Mouse (Mus musculus) ES-CJ7 (cell line): ENCODE measurements at regions not wholly inside any gene's neighbourhood (a gene's known extent, or its start where the extent isn't known, plus 50 kb on each side); places are given as distances from the start of the nearest gene placed in this dataset.

Experiments
- DNase-seq: peaks from one replicate; pipeline ENCODE4 v3.0.0; 2011; ENCODE audit warnings: low read depth, low spot score

- DNase-seq: no peak
Measured at GRCm38 (mm10) chr13:84878178-84878849, 310.9 kb upstream of the Ccnh start.

- DNase-seq: no peak
Measured at GRCm38 (mm10) chr13:84905347-84905981, 283.7 kb upstream of the Ccnh start.

GRCm38 (mm10) chr13:84905994-84906393 lies 283.2 kb upstream of the Ccnh start:
- no peak for DNase-seq

DNA sequence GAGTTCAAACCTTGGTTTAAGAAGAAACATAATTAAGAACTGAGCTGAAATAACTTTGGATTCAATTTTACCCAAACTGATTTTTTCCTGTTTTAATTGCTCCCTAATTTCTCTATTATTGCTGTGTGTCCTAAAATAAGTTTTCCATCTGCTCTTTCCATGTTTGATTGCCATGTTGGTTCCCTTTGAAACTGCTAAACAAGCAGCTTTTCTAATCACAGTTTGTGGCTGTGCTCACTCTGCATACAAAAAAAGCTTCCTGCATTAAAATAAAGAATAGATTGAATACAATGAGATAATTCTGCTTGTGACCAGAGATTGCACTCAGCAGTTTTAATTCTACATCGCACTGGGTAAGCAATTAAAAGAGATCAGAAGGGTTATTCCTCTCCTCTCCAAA lies 257.9 kb upstream of the Ccnh start:
- no peak for DNase-seq

DNA sequence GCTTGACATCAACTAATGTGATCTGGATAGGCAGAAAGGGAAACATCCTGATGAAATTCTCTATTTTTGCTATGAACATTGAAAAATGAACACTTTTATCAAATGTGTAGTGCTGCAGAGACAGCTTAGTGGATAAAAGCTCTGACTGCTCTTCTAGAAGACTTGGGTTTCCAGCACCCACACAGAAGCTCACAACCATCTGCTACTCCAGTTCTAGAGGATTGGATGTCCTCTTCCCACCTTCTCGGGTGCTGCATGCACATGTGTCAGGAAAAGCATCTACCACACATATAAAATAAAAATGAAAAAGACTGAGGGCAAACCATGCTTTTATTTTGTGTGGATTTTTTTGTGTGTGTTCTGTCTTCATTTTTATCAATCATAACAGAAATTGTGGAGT lies 253.6 kb upstream of the Ccnh start:
- no peak for DNase-seq

DNA sequence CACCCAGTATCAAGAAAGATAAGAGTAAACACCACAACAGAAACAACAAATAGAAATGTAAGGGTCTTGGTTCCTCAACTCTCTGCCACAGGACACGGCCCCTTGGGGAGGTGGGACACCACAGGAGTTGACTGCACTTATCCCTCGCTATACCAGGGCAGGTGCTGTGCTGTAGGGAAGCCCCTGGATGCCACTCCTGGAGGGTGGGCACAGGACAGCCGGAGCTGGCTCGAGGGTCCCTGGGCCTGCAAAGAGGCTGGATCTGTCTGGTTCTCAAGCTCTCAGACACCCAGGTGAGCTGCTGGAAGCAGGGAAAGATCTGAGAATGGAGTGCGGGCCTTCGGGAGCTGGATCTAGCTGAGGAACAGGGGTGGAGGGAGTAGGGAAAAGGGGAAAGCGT lies 249.5 kb upstream of the Ccnh start:
- DNase-seq: no peak

DNA sequence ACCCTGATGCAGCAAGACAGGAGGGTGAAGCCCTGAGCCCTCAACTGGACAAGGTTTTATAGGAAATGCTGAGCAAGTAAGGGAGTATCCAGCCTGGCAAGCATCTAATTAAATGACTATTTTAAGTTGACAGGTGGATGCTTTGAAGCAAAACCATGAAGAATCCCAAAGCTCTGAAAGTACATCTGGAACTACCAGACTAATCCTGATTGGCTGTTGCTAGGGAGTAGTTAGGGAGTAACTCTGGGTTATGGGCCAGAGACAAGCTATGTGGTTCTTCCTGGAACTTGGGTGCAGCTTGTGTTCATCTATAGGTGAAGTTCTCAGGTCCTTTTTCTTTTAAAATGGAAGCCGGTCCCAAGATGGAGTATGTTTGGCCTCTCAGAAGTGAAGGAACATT lies 248.3 kb upstream of the Ccnh start:
- no peak for DNase-seq

DNA sequence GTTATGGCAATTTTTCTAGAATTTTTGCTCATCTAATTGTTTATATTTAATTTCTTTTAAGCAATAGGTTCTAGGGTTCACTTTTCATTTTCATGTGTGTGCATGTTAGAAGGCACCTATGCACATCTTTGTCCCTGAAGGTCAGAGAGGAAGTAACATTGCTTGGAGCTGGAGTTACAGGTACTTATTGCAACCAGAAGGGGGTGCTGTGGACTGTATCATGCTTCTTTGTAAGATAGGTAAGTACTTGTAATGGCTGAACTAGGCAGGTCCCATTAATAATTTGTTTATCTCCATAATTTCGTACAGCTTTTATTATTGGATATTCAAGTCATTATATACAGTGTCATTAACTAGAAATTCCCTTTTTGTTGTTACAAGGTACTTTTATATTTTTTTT lies 238.3 kb upstream of the Ccnh start:
- peak; percentile 88 for DNase-seq

- DNase-seq: no peak
Measured at GRCm38 (mm10) chr13:84953161-84953560, 236.0 kb upstream of the Ccnh start.

GRCm38 (mm10) chr13:84953760-84954159 lies 235.4 kb upstream of the Ccnh start:
- DNase-seq: no peak

GRCm38 (mm10) chr13:84968943-84969342 lies 220.3 kb upstream of the Ccnh start:
- no peak for DNase-seq
